Mouse (Mus musculus): ENCODE results near the gene Nrde2.

The Nrde2 gene

DNA sequence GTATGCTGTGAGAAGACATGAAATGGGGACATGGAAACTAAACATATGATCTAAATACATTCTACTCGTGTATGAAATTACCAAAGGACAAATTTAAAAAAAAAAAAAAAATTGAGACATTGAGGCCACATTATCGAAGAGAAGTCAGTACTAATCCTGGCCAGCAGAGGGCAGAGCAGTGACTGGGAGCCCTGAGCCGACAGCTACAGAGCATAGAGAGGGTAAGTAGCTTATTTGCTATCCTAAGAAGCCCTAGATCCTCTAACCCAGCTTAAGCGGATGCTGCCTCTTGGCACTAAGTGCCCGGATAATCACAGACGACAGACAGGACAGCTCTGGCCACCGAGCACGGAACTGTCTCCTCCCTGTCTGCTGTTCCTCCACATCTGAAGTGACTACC, 27.8 kb downstream of the Nrde2 start:
- in situ Hi-C loops (cut with MboI; ENCODE audit: low pct_unique_long_range_greater_than_20kb in 1 of 2, low sequenced_read_pairs in 2 of 2, unreplicated experiment in 1 of 2) = no loop called here

DNA sequence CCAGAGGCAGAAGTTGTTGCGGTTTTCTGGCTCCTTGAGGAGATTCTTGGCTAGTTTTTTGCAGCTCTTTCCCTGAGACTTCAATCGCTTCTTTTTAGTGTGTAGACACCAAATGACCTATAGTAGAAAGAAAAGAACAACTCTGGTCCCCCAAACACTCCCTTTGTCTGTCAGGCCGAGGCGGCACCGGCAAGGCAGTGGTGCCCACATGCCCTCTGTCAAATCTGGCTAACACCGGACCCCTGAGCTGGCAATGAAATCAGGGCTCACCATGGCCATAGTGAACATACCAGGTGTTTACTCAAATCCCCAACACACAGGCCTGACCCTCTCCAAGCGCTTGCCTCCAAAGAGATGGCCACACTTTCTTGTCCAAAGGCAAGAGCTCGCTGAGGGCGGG, 28.3 kb downstream of the Nrde2 start:
- in situ Hi-C loops (cut with MboI; ENCODE audit: low pct_unique_long_range_greater_than_20kb in 1 of 2, low sequenced_read_pairs in 2 of 2, unreplicated experiment in 1 of 2) = no loop called here

DNA sequence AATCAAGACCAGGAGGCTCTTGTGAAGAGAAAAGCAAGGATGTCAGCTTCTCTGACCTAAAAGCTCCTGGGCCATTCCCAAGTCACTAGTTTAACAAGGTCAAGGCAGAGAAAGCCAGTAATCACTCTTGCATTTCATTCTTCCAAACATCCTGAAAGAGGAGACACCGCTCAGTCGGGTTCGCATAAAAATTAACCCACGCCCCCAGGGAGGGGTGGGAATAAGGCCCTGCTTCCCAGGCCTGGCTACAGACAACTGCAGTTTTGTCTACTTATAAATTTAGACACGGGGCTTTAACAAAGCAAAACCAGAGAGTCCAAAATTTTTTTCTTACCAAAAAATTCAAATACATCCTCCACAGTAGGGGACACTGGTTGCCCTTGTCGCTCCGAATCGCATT, 30.5 kb downstream of the Nrde2 start:
- in situ Hi-C loops (cut with MboI; ENCODE audit: low pct_unique_long_range_greater_than_20kb in 1 of 2, low sequenced_read_pairs in 2 of 2, unreplicated experiment in 1 of 2) = no loop called here

DNA sequence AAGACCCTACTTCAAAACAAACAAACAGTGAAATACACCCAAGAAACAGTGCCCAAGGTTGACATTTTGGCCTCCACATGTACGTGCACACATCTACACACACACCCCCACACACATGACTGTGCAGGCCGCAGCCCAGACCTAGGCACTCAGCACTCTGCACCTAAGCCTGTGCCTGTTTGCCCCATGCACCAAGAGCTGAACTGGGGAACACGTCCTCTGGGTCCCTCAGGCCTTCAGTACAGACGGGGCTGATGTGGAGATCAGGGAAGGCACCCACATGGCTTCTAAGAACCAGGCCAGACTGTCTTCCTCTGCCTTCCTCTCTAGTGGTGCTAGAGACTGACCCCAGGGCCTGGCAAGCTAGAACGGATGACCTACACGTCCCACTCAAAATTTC, 30.9 kb downstream of the Nrde2 start:
- in situ Hi-C loops (cut with MboI; ENCODE audit: low pct_unique_long_range_greater_than_20kb in 1 of 2, low sequenced_read_pairs in 2 of 2, unreplicated experiment in 1 of 2) = no loop called here

DNA sequence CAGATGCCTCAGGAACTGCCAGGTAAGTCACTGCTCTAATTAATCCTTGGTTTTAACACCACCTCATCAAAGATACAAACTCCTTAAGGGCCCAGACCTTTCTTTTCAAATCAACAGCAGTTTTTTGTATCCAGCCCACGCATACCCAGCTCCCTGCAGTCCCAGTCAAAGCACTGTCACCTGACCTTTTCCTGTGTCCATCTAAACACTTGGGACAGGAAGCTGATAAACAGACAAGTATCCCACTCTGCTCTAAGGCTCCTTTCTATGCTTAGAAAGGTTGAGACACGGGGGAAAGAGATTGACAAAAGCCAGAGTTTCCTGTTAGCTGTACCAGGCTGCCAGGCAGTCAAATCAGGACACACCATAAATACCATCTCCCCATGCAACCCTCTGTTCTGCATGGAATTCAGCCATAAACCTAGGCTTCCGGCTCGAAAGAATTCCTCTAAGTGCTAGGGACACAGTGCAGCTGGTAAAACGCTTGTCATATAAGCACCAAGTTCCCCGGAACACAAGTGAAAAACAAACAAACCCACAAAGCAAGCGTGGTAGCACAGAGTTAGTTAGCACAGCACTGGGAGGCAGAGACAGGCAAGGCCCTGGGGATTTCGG, 31.5 kb downstream of the Nrde2 start:
- in situ Hi-C loops (cut with MboI; ENCODE audit: low pct_unique_long_range_greater_than_20kb in 1 of 2, low sequenced_read_pairs in 2 of 2, unreplicated experiment in 1 of 2) = no loop called here

DNA sequence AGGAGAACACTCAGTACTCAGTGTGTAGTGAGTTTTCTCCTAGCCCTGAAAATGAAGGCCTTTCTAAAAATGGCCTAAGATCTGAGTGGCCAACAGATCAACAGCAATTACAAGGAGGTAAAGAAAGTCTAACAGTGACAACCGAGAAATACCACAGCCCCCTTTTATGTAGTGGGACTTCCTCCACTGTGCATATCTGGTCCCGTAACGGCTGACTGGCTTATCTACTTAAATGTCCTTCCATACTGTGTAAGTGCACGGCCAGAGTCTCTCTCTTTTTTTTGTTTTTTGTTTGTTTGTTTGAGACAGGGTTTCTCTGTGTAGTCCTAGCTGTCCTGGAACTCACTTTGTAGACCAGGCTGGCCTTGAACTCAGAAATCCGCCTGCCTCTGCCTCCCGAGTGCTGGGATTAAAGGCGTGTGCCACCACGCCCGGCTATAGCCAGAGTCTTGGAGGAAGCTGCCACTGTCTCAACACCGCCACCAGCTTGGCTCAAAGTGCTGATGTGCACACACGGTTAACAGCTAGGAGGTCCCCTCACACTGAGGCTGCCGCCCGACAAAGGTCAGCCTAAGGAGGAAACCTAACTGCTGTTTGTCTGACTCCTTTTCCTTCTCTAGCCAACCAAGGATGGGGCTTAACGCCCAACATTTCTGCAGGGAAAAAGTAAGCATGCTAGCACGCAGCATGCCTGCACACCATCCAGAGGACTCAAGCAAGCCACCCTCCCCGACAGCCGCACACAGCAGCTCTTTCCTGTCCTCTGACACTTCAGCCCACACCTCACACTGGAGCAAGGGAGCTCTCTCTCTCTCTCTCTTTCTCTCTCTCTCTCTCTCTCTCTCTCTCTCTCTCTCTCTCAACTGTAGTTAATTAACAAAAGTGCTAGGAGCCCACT, 32.2 kb downstream of the Nrde2 start:
- in situ Hi-C loops (cut with MboI; ENCODE audit: low pct_unique_long_range_greater_than_20kb in 1 of 2, low sequenced_read_pairs in 2 of 2, unreplicated experiment in 1 of 2) = no loop called here

DNA sequence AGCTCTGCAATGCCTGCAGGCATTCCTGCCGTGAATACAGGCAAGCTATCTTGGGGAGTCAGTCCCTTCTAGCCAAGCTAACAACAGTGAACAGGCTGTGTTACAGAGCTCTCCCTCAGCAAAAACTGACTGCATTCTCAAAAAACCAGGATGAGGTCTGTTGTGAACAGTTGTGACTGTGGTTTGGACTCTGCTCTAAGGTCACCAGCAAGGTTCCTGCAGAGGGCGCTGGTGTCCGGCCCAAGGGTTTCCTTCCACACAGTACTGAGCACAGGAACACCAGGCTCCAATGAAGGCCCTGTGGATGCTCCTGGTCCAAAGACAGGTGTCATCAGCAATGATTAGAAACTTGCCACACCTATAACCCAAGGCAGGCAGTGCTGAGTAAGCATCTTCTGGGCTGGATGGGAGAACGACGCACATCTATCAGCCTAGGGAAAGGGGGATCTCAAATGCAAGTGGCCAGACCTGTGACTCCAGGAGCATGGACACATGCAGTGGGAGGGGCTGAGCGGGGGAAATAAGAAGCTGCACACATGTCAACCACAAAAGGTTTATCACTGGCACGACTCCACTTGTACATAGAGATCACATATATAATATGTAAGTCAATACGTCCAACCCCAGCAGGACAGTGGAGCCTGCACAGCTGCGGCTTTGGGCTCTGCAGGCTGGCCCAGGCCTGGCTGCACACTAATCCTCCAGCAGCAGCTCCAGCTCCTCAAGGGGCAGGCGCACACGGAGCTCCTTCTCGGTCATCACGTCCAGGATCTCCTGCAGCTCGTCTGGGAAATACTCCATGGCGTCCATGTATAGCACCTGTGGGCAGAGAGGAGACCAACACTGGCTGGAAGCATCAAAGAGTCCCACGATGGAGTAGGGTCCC, 34.3 kb downstream of the Nrde2 start:
- in situ Hi-C loops (cut with MboI; ENCODE audit: low pct_unique_long_range_greater_than_20kb in 1 of 2, low sequenced_read_pairs in 2 of 2, unreplicated experiment in 1 of 2) = no loop called here

DNA sequence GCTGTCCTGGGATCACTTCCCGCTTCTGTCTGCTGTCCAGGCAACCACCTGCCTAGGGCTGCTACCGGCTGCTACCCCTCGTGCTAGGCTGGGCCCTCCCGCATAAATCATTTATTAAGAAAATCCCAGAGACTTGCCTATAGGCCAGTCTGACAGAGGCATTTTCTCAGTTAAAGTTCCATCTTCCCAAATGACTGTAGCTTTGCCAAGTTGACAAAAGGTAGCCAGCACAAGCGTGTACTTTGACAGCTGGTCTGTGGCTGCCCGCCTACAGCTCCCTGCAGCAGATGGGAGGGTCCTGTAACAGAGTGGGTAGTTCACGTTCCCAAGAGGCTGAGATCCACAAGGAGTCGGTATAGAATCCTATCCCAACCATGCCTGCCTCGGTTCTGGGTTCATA, 36.0 kb downstream of the Nrde2 start:
- in situ Hi-C loops (cut with MboI; ENCODE audit: low pct_unique_long_range_greater_than_20kb in 1 of 2, low sequenced_read_pairs in 2 of 2, unreplicated experiment in 1 of 2) = no loop called here

DNA sequence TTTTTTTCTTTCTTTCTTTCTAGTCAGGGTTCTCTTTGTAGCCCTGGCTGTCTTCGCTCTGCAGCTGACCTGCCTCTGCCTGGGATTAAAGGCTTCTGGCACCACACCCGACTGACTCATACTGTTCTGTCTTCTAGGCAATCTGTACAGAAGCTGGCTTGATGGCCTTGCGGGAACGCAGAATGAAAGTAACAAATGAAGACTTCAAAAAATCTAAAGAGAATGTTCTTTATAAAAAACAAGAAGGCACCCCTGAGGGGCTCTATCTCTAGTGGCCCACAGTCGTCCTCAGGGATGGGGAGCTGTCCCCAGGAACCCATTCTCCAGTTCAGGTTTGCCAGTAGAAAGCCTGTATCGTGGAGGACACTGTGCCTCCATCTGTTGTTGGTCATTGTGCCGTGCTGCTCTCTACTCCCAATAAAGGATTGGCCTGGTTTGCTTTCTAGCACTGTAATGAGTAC, 36.5 kb downstream of the Nrde2 start:
- in situ Hi-C loops (cut with MboI; ENCODE audit: low pct_unique_long_range_greater_than_20kb in 1 of 2, low sequenced_read_pairs in 2 of 2, unreplicated experiment in 1 of 2) = no loop called here

DNA sequence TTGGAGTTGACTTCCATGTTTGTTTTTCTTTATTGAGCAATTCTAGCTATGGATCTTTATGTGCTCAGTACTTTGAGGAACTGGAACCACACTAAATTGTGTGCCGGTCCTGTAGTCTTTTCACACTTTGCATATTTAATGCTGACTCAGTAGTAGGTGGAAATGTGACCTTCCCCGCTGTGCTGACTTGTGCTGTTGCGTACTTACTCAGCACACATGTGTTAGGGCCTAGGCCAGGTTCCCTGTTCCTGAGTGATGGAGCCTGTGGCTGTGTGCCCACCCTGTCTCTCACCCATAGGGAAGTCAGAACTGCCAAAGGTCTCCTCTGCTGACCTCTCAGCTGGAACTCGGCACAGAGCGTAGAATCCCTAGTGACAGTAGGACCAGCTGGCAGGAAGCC, 43.5 kb downstream of the Nrde2 start:
- in situ Hi-C loops (cut with MboI; ENCODE audit: low pct_unique_long_range_greater_than_20kb in 1 of 2, low sequenced_read_pairs in 2 of 2, unreplicated experiment in 1 of 2) = no loop called here

DNA sequence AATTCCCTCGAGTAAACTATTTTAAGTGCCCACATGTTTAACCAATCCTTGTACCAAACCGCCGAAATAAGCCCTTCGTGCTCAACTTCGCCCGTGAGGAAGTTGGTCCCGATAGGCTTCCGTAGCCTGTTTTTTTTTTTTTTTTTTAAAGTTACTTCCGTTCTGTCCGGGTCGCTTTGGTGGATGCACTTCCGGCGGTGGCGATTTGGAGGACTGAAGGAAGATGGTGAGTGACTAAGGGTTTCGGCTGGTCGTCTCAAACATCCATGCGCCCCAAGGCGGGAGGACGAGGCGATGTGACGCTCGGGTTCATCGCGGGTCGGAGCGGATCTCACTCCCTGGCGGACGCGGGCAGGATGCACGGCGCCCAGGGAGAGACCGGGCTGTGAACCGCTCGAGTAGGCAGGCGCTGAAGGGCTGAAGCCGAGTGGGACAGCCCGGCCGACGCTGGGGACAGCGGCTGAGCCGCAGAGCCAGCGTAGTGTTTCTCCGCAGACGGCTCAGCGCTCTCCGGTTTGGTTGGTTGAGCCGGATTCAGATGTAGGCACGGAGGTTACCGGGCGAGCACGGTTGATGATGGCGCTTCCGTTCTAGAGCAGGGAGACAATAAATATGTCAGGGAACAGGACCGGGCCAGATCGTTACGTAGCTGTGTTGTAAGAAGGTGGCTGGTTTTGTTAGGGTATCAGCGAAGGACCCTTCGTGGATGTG, 49.3 kb downstream of the Nrde2 start, which contains the start of gene Psmc1:
Psmc1 (plus strand) TSS at position 169 of the 711 bp plus-strand sequence.
- in situ Hi-C loops (cut with MboI; ENCODE audit: low pct_unique_long_range_greater_than_20kb in 1 of 2, low sequenced_read_pairs in 2 of 2, unreplicated experiment in 1 of 2) = loop anchor here (5.0 kb wide), 1 partner anchor 138 kb away; no protein-coding TSS in a partner anchor

DNA sequence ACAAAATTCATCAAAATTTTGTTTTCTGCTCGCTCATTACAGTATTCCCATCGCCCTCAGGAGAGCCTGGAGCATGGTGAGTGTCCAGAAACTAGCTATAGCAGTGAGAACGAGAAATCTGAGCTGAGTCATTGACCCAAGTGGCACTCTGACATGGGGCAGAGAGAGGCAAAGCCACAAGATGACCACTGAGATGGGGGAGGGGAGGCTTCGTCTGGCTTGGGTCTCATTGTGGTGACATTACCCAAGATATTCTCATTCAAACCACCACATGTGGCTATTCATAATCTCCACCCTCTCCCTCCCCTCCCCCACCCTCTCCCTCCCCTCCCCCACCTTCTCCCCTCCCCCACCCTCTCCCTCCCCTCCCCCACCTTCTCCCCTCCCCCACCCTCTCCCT, 52.0 kb downstream of the Nrde2 start:
- in situ Hi-C loops (cut with MboI; ENCODE audit: low pct_unique_long_range_greater_than_20kb in 1 of 2, low sequenced_read_pairs in 2 of 2, unreplicated experiment in 1 of 2) = loop anchor here (5.0 kb wide), 1 partner anchor 135 kb away; no protein-coding TSS in a partner anchor

DNA sequence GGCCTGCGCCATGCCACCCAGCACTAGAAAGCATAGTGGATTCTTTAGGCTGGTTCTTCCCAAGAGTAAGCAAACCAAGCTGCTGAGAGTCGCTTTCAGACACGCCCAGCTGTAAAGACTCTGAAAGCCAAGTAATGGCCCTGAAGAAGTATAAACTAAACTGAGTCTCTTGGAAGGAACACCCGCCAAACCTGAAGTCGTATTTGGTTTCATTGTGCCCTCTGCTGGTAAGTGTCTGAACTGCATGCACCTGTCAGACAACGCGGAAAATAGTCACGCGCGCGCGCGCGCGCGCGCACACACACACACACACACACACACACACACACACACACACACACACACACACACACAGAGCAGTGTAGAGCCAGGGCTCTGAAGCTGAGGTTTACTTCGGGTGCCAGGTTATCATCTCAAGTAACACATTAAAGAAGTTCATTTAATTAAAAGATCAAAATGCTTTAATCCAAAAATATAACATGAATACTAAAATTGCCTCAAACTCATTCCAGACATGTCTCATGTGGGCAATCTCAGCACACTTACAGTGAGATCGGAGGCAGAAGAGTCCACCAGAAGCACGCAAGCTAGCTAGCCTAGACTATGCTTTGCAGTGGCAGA, 53.1 kb downstream of the Nrde2 start:
- in situ Hi-C loops (cut with MboI; ENCODE audit: low pct_unique_long_range_greater_than_20kb in 1 of 2, low sequenced_read_pairs in 2 of 2, unreplicated experiment in 1 of 2) = loop anchor here (5.0 kb wide), 1 partner anchor 134 kb away; no protein-coding TSS in a partner anchor

DNA sequence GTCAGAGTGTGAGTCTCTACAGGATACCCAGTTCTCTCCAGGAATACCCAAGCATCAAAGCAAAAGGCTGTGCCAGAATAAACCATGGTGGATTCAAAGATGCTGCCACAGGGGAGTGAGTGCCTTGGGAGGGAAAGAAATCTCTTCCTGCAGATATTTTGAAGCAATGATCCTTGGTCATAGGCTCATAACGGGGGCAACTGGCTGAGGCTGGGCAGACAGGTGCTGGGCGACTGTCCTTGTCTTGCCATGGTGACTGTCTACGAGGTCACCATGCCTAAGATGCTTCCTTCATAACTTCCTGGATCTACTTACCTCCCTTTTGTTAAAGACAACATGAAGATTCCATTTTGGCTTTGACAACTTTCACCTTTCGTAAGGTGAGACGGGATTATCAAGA, 54.9 kb downstream of the Nrde2 start:
- in situ Hi-C loops (cut with MboI; ENCODE audit: low pct_unique_long_range_greater_than_20kb in 1 of 2, low sequenced_read_pairs in 2 of 2, unreplicated experiment in 1 of 2) = no loop called here

DNA sequence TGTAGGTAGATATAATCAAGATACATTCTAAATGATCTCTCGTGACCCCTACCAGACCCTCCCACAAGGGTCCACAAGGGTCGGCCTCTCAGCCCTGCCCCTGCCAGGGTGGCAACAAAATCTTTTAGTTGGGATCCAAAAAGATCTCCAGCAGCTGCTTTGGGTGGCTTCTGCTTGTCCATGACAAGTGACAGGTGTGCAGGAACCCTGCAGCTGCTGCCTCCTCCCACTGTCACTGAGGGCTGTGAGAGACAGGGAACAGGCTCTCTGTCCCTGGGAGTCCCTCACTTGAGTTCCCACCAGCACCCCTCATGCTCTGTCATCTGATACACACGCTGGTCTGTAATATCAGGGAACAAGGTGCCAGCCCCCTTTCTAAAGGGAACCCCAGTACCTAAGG, 57.8 kb downstream of the Nrde2 start:
- in situ Hi-C loops (cut with MboI; ENCODE audit: low pct_unique_long_range_greater_than_20kb in 1 of 2, low sequenced_read_pairs in 2 of 2, unreplicated experiment in 1 of 2) = no loop called here

DNA sequence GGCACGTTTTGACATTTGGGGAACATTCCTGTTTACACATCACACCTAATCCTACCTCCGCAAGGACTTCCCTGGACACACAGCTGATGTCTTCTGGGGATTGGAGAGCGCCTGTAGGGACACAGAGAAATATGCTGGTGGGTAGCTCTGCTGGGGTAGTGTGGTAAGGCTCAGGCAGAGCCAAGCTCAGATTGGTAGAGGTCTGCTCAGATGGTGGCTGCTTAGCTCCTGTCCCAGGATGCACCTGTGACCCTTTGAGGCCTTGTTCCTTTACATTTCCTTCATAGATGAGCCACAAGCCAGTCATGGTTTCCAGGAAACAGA, 58.8 kb downstream of the Nrde2 start:
- in situ Hi-C loops (cut with MboI; ENCODE audit: low pct_unique_long_range_greater_than_20kb in 1 of 2, low sequenced_read_pairs in 2 of 2, unreplicated experiment in 1 of 2) = no loop called here

DNA sequence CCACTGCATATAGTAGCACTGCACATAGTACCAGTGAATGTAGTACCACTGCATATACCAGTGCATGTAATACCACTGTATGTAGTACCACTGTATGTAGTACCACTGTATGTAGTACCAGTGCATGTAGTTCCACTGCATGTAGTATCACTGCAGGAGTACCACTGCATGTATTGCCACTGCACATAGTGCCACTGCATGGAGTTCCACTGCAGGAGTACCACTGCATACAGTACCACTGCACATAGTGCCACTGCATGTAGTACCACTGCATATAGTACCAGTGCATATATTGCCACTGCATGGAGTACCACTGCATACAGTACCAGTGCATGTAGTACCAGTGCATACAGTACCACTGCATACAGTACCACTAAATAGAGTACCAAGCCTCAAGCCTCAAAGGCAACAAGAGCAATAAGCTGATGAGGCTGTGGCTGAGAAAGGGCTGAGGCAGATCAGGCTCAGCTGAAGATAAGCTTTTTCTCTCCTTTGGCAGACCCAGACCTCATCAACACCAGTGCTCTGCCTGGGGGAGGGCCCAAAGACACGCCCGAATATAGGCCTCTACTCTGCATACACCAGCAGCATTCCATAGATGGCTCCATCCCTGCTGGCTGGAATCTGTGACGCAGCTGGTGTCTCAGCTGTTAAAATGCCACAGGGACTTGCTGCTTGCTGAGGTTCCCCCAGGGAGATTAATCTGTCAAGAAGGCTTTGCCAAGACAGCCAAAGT, 59.3 kb downstream of the Nrde2 start:
- in situ Hi-C loops (cut with MboI; ENCODE audit: low pct_unique_long_range_greater_than_20kb in 1 of 2, low sequenced_read_pairs in 2 of 2, unreplicated experiment in 1 of 2) = no loop called here

Measured in mouse embryonic stem cell (cell line).